Mouse (Mus musculus) bone marrow macrophage, adult 2 months (primary cell): ENCODE measurements around the gene Kcna5.

Source experiments
- CTCF ChIP-seq: IDR thresholded peaks from 2 replicates; pipeline ENCODE4 v1.5.1; 2012; ENCODE audit warnings: low read depth, mild to moderate bottlenecking, low read length, moderate library complexity
- POLR2A ChIP-seq: IDR thresholded peaks from 2 replicates; pipeline ENCODE4 v1.6.1; 2012; ENCODE audit warnings: mild to moderate bottlenecking, low read depth, low read length, borderline replicate concordance

DNA sequence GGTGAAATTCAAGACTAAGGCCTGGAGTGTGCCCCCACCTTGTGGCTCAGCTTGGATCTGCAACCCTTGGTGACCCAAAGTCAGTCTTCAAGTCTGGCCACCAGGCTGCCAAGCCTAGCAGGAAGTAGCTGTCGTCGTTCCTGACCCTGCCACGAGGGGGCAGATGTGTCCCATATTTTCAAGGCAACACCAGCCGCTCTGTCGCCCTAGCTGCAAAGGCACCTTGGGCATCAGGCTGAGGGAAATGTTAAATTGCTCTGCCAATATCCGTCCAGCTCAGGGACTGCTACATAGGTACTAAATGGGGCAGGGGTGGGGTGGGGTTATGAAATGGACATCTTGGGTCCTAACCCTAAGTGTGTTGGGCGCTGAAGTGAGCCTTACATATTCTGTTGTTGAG, 28.7 kb upstream of the Kcna5 start:
- TF ChIP-seq CTCF (no peak; the same call in 1 of the 2 replicates), POLR2A (no peak)
